Mouse (Mus musculus) 3134 (cell line): ENCODE data around the gene Adam4.
"Not testable (repeated sequence)": the region's sequence is repeated elsewhere in the genome, so short reads cannot be mapped to it uniquely, and the experiment has no call there.

Experiments
- DNase-seq: peaks from one replicate; pipeline ENCODE4 v3.0.0-alpha.2; 2011; ENCODE audit warnings: low spot score; ENCODE audit not compliant: insufficient read length; ENCODE audit errors: extremely low read depth

Adam4 gene

GRCm38 (mm10) chr12:81421846-81422245 lies at the start of gene Adam4:
TSS of gene Adam4 (minus strand) at chr12:81421946.
- DNase-seq: no peak

DNA sequence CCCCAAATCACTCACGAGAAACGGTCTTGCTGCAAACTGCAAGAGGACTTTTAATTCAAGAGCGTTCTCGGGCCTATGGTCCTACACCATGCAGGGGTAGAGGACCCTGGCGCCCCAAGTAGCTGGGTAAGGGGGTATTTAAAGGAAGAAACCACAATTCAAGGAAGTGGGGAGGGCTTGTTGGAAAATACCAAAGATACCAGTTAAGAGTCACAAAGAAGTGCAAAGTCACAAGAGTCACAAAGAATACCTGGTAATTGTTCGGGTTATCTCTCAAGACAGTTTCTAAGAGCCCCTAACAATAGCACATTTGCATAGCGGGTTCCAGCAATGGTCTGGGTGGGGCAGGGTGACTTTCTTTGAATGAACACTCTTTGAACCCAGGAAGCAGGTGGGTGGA lies 37.3 kb upstream of the Adam4 start:
- not testable (repeated sequence) for DNase-seq

GRCm38 (mm10) chr12:81438985-81439384 lies 17.2 kb upstream of the Adam4 start:
- DNase-seq: not testable (repeated sequence)

- DNase-seq: not testable (repeated sequence)
Measured at GRCm38 (mm10) chr12:81434778-81435177, 13.0 kb upstream of the Adam4 start.

- no peak for DNase-seq
Measured at GRCm38 (mm10) chr12:81413211-81413610, 8.5 kb downstream of the Adam4 start.

- peak; percentile 13 for DNase-seq
Measured at GRCm38 (mm10) chr12:81408966-81409365, 12.8 kb downstream of the Adam4 start.

DNA sequence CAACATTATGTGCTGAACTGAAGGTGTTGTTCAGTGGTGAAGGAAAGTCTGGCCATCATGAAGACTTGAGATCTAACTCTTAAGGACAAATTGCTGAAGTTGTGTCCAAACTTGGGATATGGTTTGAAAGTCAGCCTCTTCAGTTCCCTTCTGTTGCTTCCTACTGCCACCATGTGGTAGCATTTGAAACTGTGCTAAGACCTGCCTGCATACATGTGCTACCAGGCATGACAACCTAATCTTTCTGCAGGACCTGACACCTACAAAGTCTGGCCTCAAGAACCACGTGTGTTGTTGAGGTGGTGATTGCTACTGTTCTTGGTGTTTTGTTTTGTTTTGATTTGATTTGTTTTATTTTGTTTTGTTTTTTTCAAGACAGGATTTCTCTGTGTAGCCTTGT lies 19.6 kb downstream of the Adam4 start:
- peak; percentile 6 for DNase-seq

GRCm38 (mm10) chr12:81379364-81379763 lies 42.4 kb downstream of the Adam4 start, which contains the start of gene Gm4787:
TSS of gene Gm4787 (minus strand) at chr12:81379464.
- DNase-seq: not testable (repeated sequence)
